Mouse (Mus musculus): Measurements from ENCODE around the gene Hs6st1.

Gene Hs6st1

DNA sequence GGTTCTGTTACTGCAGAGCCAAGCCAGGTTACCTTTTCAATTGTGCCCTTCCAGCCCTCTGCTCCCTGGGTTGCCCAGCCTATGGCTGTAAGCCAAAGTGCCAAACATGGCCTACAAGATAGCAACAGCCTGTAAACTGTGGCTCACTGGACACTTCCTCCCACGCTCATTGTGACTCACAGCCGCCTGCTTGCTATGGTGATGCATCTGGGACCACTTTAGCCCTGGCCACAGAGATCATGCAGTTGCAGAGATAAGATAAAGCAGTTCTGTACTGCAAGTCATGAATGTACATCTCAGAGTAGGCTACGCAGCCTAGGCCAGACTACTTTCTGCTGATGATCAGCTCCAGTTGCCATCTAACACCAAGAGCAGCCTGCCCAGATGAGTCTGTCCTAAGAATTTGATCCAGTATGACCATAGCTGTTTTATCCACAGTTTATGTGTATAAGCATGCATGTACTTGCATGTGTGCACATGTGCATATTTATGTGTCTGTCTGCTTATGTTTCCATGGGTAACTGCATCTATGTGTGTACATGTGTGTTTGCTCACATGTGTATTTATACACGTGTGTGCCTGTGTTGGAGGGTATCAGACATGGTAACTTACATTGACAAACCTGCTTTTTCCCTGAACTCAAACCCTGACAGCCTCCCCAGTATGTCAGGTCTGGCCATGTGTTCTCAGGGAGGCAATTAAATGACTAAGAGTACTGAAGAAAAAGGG lies 62.3 kb downstream of the Hs6st1 start:
- peak in 1 of 2 experiments; percentile 36 for DNase-seq

DNA sequence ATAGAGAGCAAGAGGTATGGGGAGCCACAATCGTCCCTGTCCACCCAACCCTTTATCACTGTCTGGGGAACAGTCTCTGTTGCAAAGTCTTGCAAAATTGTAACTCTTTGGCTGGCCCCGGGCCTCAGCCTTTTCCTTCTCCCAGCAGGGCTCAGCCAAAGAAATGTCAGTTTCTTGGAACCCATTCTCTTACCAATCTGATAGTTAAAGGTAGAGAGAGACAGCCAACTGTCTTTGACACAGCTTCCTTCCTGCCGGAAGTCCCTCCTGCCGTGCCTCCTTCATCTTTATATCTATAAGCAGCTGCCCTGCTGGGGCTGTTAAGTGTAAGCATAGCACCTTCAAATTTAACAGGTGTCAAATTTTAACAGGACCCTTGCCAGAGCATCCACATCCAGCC lies 63.0 kb downstream of the Hs6st1 start:
- no peak for DNase-seq

DNA sequence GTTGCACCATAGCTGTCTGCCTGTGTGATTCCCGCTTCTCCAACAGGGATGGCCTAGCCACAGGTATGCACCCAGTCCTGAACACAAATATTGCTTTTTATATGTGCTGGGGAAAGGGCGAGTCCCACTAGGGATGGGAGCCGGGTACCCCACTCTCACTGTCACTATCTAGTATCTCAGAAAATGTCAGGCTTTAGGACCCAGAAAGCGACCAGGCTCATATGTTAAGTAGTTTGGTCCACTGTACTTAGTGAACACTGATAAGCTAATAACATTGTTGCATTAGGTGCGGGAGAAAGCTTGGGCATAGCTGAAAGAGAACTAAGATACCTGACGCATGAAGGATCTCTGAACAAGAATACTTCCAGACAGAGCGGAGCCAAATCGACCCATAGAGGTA lies 63.6 kb downstream of the Hs6st1 start:
- no peak for DNase-seq

GRCm38 (mm10) chr1:36132211-36132610 lies 64.0 kb downstream of the Hs6st1 start:
- DNase-seq = no peak

DNA sequence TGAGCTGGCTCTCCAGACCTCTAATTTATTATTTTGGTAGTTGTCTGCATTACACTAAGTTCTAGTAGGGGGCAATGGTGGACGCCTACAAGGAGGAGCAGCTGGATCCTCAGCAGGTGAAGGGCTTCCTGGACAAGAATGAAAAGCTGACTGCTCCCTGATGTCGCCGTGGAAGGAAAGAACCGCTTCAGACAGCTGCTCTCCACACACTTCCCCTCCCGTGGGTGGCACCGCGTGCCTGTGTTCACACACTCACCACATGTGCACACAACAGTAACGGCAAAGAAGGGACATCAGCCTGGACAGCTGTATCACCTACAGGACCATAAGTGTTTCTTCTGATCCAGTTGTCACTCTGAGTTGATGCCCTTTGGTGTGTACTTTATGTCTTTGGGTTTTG lies 64.8 kb downstream of the Hs6st1 start:
- no peak for DNase-seq

- no peak for DNase-seq
These were observed 65.4 kb downstream of the Hs6st1 start for GRCm38 (mm10) chr1:36133647-36134046.

GRCm38 (mm10) chr1:36134584-36134983 lies 66.4 kb downstream of the Hs6st1 start:
- DNase-seq = peak; percentile 75 to 82

DNA sequence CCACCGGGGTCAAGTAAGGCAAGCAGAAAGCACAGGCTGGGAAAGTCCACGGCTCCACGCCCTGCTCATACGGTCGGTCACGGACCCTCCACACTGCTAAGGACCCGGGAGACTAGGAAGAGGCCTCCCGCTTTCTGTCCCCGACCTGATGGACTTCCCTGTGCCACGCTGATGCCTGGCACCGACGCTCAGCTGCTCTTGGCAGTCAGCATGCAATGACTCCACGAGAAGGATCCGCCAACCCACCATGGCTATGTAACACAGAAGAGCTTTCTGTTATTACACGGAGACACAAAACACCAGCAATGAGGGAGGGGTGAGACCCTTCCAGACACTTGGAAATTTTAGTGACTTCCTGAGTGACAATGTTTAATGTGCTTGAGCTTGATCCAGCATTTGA lies 72.1 kb downstream of the Hs6st1 start:
- DNase-seq = peak; percentile 33 to 50

- DNase-seq = peak; percentile 57 to 73
These were observed 76.8 kb downstream of the Hs6st1 start for GRCm38 (mm10) chr1:36145050-36145449.

DNA sequence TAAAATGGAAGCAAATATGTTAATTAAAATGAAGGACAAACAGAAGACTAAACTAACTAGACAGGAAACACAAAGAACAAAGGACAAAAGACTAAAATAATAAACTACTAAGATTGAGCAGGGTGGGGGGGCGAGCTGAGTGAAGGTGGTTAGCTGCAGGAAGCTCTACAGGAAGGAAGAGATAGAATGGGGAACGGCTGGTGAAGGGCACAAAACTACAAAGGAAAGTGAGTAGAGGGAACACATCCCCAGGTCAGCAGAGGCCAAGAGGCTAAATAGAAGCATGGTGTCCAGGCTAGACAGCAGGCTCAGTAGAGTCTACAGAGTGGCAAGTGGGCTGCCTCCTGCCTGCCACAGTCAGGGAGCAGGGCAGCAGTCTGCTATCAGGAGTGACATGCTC lies 80.6 kb downstream of the Hs6st1 start:
- DNase-seq = no peak

- DNase-seq = peak; percentile 40 to 58
These were observed 81.2 kb downstream of the Hs6st1 start for GRCm38 (mm10) chr1:36149411-36149810.
